Mouse (Mus musculus) ovary, postnatal 14 days (tissue): ENCODE measurements around the gene Clic6.

Experiments used
- DNase-seq: peaks from one replicate; pipeline ENCODE4 v3.0.0; 2022; ENCODE audit warnings: low spot score

The Clic6 gene

GRCm38 (mm10) chr16:92524651-92525050, 39.1 kb downstream of the Clic6 start:
- no peak for DNase-seq

DNA sequence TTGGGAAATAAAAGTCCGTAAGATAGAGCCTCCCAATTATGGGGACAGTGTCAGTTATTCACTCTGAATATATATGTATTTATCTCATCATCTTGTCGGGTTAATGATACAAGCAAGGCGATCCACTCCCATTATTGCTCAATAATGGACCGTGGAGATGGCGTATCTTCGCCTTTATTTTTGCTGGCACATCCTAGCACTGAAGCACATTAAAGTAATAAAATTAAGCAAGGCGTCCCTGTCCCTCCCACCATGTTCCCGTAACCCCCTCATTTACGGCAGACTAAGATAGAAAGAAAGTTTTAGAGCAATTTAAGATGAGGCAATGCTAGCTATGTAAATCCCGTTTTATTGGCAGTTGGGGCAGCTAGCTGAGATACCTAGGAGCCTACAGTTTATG, 40.4 kb downstream of the Clic6 start:
- no peak for DNase-seq

DNA sequence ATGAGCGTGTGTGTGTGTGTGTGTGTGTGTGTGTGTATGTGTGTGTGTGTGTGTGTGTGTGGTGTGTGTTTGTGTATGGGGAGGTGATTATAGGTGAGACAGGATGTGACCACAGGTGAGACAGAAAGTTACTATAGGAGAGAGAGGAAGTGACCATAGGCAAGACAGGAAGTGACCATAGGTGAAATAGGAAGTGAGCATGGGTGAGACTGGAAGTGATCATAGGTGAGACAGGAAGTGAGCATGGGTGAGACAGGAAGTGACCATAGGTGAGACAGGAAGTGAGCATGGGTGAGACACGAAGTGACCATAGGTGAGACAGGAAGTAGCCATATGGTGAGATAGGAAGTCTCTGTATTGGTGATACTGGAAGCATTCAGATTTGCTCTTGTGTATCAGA, 49.7 kb downstream of the Clic6 start:
- no peak for DNase-seq

DNA sequence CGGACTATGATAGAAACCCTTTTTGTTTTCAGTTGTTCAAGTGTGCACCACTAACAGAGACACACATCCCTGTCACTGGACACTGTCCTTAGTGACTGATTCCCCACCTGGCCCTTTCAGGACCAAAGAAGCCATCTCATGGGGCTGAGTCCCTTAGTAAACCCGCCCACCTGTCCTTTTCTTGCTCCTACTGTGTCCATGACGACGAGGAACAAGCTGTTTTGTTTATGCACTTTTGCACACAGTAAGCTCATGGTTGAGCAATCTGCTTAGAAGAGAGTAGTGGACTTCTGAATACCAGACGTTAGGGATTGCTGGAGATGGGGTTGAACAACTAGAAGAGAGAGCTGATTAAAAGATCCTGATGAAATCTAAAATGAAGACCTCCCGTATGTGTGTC, 52.8 kb downstream of the Clic6 start:
- DNase-seq = no peak

- peak; percentile 35 for DNase-seq
Measured at GRCm38 (mm10) chr16:92544264-92544663, 58.7 kb downstream of the Clic6 start.

DNA sequence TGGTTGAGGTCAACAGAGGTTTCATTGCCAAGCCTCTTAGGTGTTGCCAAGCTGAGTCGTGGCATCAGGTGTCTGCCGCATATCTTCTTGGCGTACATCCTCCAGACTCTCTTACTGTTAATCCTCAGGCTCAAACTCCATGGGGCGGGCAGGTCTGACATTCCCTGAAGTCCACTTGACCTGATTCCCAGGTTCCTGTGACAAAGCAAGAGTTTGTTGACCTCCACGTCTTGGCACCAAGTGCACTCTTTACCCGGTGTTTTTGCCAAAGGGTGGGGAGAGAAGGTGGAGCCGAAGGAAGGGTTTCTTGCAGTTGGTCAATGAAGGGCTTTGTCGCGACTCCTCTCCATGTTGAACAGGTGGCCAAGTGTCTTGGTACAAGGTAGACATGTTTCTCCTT, 63.1 kb downstream of the Clic6 start:
- DNase-seq = no peak

DNA sequence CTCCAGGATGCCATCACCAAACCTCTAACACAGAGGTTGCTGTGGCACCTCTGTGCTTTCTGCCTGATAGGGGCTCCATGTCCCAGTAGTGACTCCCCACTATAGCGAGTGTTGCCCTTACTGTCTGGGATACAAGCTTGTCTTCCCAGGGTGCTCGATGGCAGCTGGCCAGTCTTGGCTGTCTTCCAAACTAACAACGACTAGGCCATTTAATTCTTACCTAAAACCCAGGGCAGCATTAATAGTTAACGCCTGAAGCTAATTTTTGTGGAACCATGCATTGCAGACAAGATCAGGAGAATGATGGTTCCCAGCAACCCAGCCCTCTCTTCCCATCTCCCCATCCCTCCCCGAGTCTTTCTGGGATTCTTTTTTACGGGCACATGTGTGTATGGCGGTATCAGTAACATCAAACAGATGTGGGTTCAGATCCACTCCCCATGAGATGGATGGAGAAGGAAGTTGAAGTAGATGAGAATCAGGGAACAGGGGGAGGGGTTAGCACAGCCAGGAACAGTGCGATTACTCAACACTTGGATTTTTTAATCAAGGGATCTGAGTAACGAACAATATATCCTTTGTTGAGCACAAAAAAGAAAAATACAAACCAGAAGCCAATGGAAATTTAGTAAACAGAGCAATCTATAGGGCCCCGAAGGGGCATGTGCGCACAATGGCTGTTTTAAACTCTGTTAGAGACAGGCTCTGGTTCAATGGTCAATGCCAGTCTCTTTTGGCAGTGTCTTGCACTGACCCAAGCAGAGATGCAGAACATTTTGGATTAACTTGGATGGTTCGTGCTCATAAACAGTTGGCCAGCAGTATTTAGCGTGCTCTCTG, 66.0 kb downstream of the Clic6 start:
- DNase-seq = no peak

- DNase-seq = no peak
Measured at GRCm38 (mm10) chr16:92552106-92552382, 66.5 kb downstream of the Clic6 start.

DNA sequence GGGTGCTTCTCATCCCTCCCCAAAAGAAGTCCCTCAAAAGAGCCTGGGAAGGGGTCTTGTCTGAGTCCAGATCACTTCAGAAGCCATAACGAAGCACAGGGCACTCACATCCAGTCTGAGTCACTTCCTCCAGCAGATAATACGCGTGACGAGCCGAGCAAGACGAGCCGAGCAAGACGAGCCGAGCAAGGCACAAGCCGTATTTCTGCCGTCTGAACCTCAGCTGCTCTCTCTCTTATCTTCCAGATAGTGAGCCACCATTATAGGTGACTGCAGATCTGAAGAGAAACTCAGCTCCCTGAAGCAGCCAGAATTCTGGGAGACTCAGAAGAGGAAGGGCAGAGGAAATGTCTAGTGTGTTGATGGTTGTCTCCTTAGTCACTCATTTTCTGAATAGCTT, 67.3 kb downstream of the Clic6 start:
- DNase-seq = no peak

DNA sequence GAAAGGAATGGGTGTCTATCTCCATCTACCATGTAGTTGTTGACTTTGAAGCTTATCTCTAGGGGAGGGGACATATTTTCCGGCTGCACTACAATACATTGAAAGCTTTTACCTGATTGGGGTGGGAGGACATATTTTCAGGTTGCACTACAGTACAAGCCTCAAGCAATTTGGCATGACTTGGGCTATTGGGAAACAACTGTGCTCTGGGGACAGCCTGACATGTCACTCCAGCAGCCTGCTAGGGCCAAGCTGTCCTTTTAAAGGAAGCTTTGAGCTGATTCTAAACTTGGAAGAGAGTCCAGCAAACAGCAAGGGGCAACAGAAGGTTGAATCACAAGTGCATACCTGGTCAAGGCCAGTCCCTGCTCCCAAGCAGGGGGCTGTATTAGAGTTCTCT, 69.5 kb downstream of the Clic6 start:
- no peak for DNase-seq

GRCm38 (mm10) chr16:92565291-92565690, 79.8 kb downstream of the Clic6 start:
- DNase-seq = no peak

DNA sequence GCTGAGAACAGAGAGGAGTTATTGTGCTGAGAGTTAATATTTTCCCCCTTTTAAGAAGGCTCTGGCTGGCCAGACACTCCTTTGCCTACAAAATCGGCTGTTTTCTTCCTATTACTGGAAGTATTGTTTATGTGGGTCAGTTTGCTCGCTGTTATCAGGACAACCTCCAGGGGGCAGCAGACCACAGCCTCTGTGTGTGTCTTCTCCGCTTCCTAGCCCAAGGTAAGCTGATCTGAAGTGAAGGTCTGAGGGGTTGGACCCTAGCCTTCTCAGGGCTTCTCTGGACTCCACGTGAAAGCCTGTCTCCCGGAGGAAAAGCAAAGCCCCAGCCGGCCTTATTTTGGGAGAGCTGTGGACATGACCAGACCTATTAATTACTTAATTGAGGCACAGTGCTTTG, 80.2 kb downstream of the Clic6 start:
- DNase-seq = peak; percentile 89

DNA sequence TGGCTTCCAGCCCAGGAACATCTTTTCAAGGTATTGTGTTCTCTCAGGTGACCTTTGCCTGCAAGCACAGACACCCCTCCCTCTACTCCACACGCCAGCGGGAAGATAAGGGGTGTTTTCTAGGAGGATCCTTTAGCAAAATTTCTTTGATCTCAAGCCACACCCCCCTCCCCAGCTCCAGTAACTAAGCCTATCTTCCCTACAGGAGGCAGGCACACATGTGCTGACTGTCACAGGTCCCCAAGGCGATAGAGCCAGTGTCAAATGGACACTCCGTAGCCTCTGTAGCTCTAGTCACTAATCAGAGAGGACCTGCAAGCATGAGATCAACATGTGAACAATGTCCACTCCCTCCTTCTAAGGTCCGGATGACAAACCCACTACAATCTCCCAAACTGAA, 80.6 kb downstream of the Clic6 start:
- no peak for DNase-seq

- no peak for DNase-seq
Measured at GRCm38 (mm10) chr16:92571246-92571645, 85.7 kb downstream of the Clic6 start.

- DNase-seq = no peak
Measured at GRCm38 (mm10) chr16:92573193-92573592, 87.7 kb downstream of the Clic6 start.

DNA sequence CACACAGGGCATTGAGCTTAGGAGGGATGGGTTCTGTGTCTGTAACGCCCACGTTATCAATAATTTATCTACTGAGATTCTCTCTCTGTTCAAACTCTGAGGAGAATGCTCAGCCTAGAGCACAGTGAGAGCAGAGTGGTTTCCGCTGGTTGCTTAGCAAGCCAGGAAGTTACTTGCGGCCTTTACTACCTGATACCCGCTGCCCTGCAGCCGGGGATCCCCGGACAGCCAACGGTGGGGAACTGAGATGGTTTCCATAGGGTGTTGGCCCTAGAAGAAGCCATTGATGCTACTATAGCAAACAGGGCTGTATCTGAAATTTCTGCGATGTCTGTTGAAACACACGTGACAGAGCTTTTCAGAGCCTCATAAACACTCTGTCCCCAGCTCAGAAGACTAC, 90.3 kb downstream of the Clic6 start:
- no peak for DNase-seq

DNA sequence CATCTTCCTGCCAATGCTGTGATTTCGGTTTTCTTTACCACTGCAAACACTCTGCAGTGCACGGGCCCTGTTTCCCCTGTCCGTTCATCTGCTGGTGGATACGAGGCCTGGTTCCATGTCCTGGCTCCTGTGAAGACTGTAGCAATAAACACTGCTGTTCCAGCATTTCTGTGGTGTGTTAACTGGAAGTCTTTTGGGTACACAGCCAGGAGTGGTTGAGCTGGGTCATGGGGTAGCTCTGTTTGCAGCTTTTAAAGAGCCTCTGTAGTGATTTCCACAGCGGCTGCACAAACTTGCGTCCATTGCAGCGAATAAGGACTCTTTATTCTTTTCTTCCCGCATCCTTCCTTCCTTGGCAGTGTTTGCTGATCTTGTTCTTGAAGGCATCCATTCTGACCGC, 91.8 kb downstream of the Clic6 start:
- DNase-seq = no peak

- DNase-seq = no peak
Measured at GRCm38 (mm10) chr16:92578915-92579653, 93.5 kb downstream of the Clic6 start.

DNA sequence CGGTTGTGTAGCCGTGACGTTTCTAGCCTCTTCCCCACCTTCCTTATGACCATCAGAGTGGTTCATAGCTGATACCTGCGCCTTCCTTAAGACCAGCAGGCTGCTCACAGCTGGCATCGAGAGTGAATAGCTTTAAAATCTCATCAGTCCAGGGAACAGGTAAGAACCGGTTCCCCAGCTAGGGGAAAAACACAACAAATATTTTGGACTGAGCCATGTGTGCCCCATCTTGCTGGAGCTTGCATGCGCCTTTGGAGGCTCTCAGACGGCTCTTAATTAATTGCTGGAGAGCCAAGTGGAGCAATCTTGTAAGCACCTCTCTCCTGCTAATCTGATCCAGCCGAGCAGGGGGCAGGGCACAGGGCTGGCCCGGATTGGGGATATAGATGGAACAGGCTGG, 95.4 kb downstream of the Clic6 start:
- no peak for DNase-seq

- DNase-seq = no peak
Measured at GRCm38 (mm10) chr16:92581767-92582166, 96.2 kb downstream of the Clic6 start.

DNA sequence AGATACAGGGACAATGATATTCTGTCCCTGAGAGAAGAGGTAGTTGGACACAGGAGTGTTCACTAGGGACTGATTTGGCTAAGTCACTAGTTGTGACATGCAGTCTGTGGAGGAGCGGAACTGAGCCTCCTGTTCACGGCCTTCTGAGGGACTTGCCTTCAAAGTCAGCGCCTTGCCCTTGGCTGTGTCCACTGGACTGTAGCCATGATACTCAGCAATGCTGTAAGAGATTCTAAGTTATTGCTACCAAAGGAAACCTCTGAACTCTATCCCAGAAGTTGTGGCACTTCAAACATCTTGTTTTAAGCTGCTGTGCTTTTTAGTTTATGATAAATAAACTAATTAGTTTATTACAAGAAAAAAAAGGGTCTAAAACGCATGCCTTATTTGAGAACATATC, 102.3 kb downstream of the Clic6 start:
- DNase-seq = no peak
